Mouse (Mus musculus): ENCODE data around the gene Zfp592.
A peak's percentile ranks its signal among the peaks of the same experiment; 100 is the strongest.

The Zfp592 gene

GRCm38 (mm10) chr7:81058712-81059154, 65.3 kb downstream of the Zfp592 start:
- DNase-seq, result no peak

GRCm38 (mm10) chr7:81059388-81059787, 65.9 kb downstream of the Zfp592 start:
- DNase-seq, result no peak

GRCm38 (mm10) chr7:81060908-81061307, 67.4 kb downstream of the Zfp592 start:
- peak in 1 of 2 experiments; percentile 56 for DNase-seq

- DNase-seq, result no peak
These were observed 68.5 kb downstream of the Zfp592 start for GRCm38 (mm10) chr7:81061936-81062335.

GRCm38 (mm10) chr7:81063332-81063731, 69.9 kb downstream of the Zfp592 start:
- no peak for DNase-seq

- DNase-seq, result no peak
These were observed 73.2 kb downstream of the Zfp592 start for GRCm38 (mm10) chr7:81066714-81067113.

- peak; percentile 44 to 52 for DNase-seq
These were observed 79.0 kb downstream of the Zfp592 start for GRCm38 (mm10) chr7:81072463-81072862.

- DNase-seq, result no peak
These were observed 79.8 kb downstream of the Zfp592 start for GRCm38 (mm10) chr7:81073273-81073672.

GRCm38 (mm10) chr7:81074546-81074945, 81.1 kb downstream of the Zfp592 start:
- DNase-seq, result peak in 1 of 2 experiments; percentile 30

GRCm38 (mm10) chr7:81075299-81075698, 81.8 kb downstream of the Zfp592 start:
- peak; percentile 43 to 68 for DNase-seq

- DNase-seq, result no peak
These were observed 82.3 kb downstream of the Zfp592 start for GRCm38 (mm10) chr7:81075732-81076131.

- DNase-seq, result no peak
These were observed 83.5 kb downstream of the Zfp592 start for GRCm38 (mm10) chr7:81077009-81077408.

- no peak for DNase-seq
These were observed 85.3 kb downstream of the Zfp592 start for GRCm38 (mm10) chr7:81078740-81079139.

GRCm38 (mm10) chr7:81093420-81093965, 100.0 kb downstream of the Zfp592 start:
- no peak for DNase-seq

- no peak for DNase-seq
These were observed 100.8 kb downstream of the Zfp592 start for GRCm38 (mm10) chr7:81094104-81094757.
